Mouse (Mus musculus) MEL (cell line): ENCODE data around the gene Ift81.

Source experiments
- CTCF ChIP-seq, 3 experiments: IDR thresholded peaks in 2 of 3; conservative IDR thresholded peaks in 1 of 3; 2 replicates each; pipeline ENCODE4 v1.5.1; 2011 to 2012; ENCODE audit warnings: low read length in 3 of 3, low read depth in 2 of 3, mild to moderate bottlenecking in 2 of 3, improper control_type of control experiment in 1 of 3, inconsistent platforms in 1 of 3, mixed read lengths in 1 of 3, moderate library complexity in 1 of 3; ENCODE audit not compliant: control insufficient read depth in 1 of 3, insufficient read depth in 1 of 3, poor library complexity in 1 of 3, severe bottlenecking in 1 of 3
- GATA1 ChIP-seq: IDR thresholded peaks from 2 replicates; pipeline ENCODE4 v1.6.1; 2011; ENCODE audit warnings: low read depth, low read length, improper control_type of control experiment
- HCFC1 ChIP-seq: IDR thresholded peaks from 2 replicates; pipeline ENCODE4 v1.6.1; 2012; ENCODE audit warnings: low read depth, mild to moderate bottlenecking, inconsistent platforms, low read length, improper control_type of control experiment, moderate library complexity
- MAX ChIP-seq: IDR thresholded peaks from 2 replicates; pipeline ENCODE4 v1.6.1; 2011; ENCODE audit warnings: low read length, improper control_type of control experiment
- MXI1 ChIP-seq: IDR thresholded peaks from 2 replicates; pipeline ENCODE4 v1.6.1; 2011; ENCODE audit warnings: mild to moderate bottlenecking, low read depth, low read length, improper control_type of control experiment
- POLR2A ChIP-seq, 2 experiments: IDR thresholded peaks; 2 replicates each; pipeline ENCODE4 v1.6.1; 2011 to 2012; ENCODE audit warnings: low read length in 2 of 2, mild to moderate bottlenecking in 2 of 2, control low read depth in 1 of 2, improper control_type of control experiment in 1 of 2, low read depth in 1 of 2, moderate library complexity in 1 of 2; ENCODE audit not compliant: control insufficient read depth in 1 of 2, insufficient read depth in 1 of 2, poor library complexity in 1 of 2
- POLR2AphosphoS2 ChIP-seq: IDR thresholded peaks from 2 replicates; pipeline ENCODE4 v1.6.1; 2011; ENCODE audit warnings: low read length, improper control_type of control experiment
- POLR2AphosphoS5 ChIP-seq: IDR thresholded peaks from 2 replicates; pipeline ENCODE4 v1.6.1; 2012; ENCODE audit warnings: low read depth, borderline replicate concordance, mild to moderate bottlenecking, inconsistent platforms, low read length, moderate library complexity, mixed read lengths
- TCF12 ChIP-seq: IDR thresholded peaks from 2 replicates; pipeline ENCODE4 v1.6.1; 2014; ENCODE audit warnings: low read depth, mild to moderate bottlenecking, inconsistent platforms, low read length, improper control_type of control experiment, moderate library complexity

DNA sequence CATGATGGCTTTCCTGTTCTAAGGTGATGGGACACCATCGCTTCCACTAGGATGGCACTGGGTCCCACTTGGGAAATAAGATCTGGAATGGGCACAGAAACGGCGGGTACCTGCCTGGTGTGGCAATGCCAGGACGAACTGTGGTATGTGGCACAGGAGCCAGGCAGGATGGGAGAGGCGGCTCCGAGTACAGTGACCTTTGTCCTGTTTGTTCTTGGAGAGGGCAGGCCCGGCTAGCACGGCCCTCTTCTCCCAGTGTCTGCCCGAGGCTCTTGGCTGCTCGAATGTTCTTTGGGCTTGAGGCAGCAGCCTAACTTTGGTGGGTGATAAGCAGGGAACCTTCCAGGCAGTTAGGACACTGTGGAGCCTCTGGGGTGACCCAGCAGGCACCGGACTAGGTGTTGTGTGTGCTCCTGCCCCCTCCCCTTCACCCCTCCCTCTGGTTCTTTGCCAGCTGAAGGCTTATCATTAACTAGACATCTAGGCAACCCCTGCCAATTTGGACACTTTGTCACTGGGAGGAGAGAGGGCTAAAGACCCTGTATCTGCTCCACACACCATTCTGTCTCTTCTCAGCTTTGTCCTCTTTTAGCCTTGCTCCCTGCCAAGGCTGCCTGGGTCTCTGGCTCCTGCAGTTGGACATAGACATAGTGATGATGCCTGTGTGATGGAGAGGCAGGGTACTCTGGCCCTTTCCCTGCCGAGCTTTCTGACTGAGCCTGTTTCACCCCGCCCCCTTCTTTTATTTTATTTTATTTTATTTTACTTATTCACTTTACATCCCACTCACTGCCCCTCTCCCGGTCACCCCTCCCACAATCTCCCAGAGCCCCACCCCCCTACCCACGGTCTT, 87.2 kb downstream of the Ift81 start:
- no peak for TF ChIP-seq MAX
- no peak for TF ChIP-seq GATA1
- TF ChIP-seq HCFC1, result no peak
- no peak for TF ChIP-seq POLR2AphosphoS5
- no peak for TF ChIP-seq MXI1
- no peak for TF ChIP-seq TCF12
- no peak for TF ChIP-seq CTCF (IDR thresholded peaks at IDR 0.05 in 2 of 3, conservative IDR thresholded peaks at IDR 0.05 in 1 of 3; ENCODE audit: control insufficient read depth in 1 of 3, insufficient read depth in 1 of 3, low read depth in 2 of 3, low read length in 3 of 3, poor library complexity in 1 of 3, severe bottlenecking in 1 of 3)
- no peak for TF ChIP-seq POLR2A (IDR thresholded peaks at IDR 0.05; ENCODE audit: control insufficient read depth in 1 of 2, insufficient read depth in 1 of 2, low read depth in 1 of 2, low read length in 2 of 2, poor library complexity in 1 of 2)
- no peak for TF ChIP-seq POLR2AphosphoS2
